Mouse (Mus musculus): ENCODE data around the gene Esx1. TPM values are rescaled to one million over a fixed set of nuclear protein-coding genes. Genes with fewer than 3 reads are reported as not detected.

Gene Esx1
- polyA plus RNA-seq, 1 experiment: not detected

DNA sequence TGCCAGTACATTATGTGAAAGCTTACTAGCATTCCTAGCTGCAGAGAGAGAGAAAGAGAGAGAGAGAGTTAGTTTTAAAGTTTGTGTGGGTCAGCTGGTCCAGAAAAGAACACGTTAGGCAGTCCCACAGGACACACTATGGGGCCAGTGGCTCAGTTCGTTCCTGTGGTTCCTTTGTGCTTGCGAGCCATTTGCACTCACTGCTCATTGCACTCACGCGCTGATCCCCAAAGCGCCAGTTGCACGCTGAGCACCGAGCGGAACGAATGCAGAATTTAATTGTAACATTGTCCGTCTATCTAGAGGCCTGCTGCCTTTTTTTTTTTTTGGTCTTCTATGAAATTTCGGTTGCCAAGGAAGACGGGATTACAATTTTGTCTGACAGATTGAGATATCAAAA lies 15.4 kb downstream of the Esx1 start:
- Histone ChIP-seq H3ac (ENCODE audit: control insufficient read depth, insufficient read length) (no peak overlapping the region), H3K4me2 (ENCODE audit: low read depth) (no peak overlapping the region), H3K79me2 (ENCODE audit: control insufficient read depth, insufficient read depth) (no peaks in the 10 kb centered on the region), H3K36me3 (ENCODE audit: control insufficient read depth, insufficient read depth) (no peaks in the 10 kb centered on the region), H3K4me3 (no peak overlapping the region), H3K27me3 (ENCODE audit: control insufficient read depth, insufficient read depth, insufficient read length) (peaks cover 17% of the 10 kb centered on the region)
- TF ChIP-seq TCF12 (IDR thresholded peaks at IDR 0.05; ENCODE audit: insufficient read depth, poor library complexity, severe bottlenecking): no peak
- TF ChIP-seq REST (IDR thresholded peaks at IDR 0.05; ENCODE audit: insufficient read depth, insufficient read length): no peak
- TF ChIP-seq MYOD1 (IDR thresholded peaks at IDR 0.05; ENCODE audit: control insufficient read depth in 1 of 3, insufficient read length in 2 of 3, low read depth in 2 of 3): no peak
- TF ChIP-seq MAX (IDR thresholded peaks at IDR 0.05; ENCODE audit: low read depth): no peak
- no peak for TF ChIP-seq SRF (IDR thresholded peaks at IDR 0.05; ENCODE audit: control insufficient read depth, insufficient read length, low read depth)
- TF ChIP-seq E2F4 (IDR thresholded peaks at IDR 0.05; ENCODE audit: insufficient read depth): no peak
- TF ChIP-seq POLR2AphosphoS2 (IDR thresholded peaks at IDR 0.05; ENCODE audit: insufficient read length, low read depth): no peak
- TF ChIP-seq TCF3 (IDR thresholded peaks at IDR 0.05; ENCODE audit: insufficient read length, low read depth): no peak
- TF ChIP-seq CEBPB (IDR thresholded peaks at IDR 0.05; ENCODE audit: insufficient read depth, poor library complexity, severe bottlenecking): no peak
- TF ChIP-seq POLR2A (IDR thresholded peaks at IDR 0.05; ENCODE audit: insufficient read length, low read depth): no peak
- TF ChIP-seq USF1 (IDR thresholded peaks at IDR 0.05; ENCODE audit: low read depth): no peak
- no peak for TF ChIP-seq MYOG (IDR thresholded peaks at IDR 0.05; ENCODE audit: control insufficient read depth in 1 of 3, insufficient read depth in 1 of 3, insufficient read length in 2 of 3, low read depth in 2 of 3)

DNA sequence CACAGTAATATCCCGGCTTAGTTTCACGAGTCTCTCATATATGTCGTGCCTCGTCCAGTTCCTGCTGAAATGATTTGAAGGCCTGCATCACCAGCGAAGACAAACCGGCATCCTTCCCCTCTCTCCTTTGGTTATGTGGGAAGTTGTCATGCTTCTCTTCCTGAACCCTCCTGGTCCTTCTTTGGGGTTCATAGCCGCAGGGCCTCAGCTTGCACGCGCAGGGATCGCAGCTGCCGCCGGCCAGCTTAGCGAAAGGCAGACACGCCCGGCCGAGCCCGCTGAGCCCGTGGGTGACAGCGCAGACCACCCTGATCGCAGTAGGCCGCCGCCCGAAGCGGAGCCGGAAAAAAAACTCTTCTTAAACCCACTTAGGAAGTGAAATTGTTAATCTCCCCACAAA lies 17.4 kb downstream of the Esx1 start:
- Histone ChIP-seq H3ac (ENCODE audit: control insufficient read depth, insufficient read length) (no peak overlapping the region), H3K36me3 (ENCODE audit: control insufficient read depth, insufficient read depth) (no peaks in the 10 kb centered on the region), H3K27me3 (ENCODE audit: control insufficient read depth, insufficient read depth, insufficient read length) (peaks cover 17% of the 10 kb centered on the region), H3K4me2 (ENCODE audit: low read depth) (no peak overlapping the region), H3K79me2 (ENCODE audit: control insufficient read depth, insufficient read depth) (no peaks in the 10 kb centered on the region), H3K4me3 (no peak overlapping the region)
- no peak for TF ChIP-seq TCF3 (IDR thresholded peaks at IDR 0.05; ENCODE audit: insufficient read length, low read depth)
- no peak for TF ChIP-seq TCF12 (IDR thresholded peaks at IDR 0.05; ENCODE audit: insufficient read depth, poor library complexity, severe bottlenecking)
- no peak for TF ChIP-seq POLR2AphosphoS2 (IDR thresholded peaks at IDR 0.05; ENCODE audit: insufficient read length, low read depth)
- TF ChIP-seq CEBPB (IDR thresholded peaks at IDR 0.05; ENCODE audit: insufficient read depth, poor library complexity, severe bottlenecking): no peak
- TF ChIP-seq REST (IDR thresholded peaks at IDR 0.05; ENCODE audit: insufficient read depth, insufficient read length): no peak
- no peak for TF ChIP-seq MYOD1 (IDR thresholded peaks at IDR 0.05; ENCODE audit: control insufficient read depth in 1 of 3, insufficient read length in 2 of 3, low read depth in 2 of 3)
- no peak for TF ChIP-seq MYOG (IDR thresholded peaks at IDR 0.05; ENCODE audit: control insufficient read depth in 1 of 3, insufficient read depth in 1 of 3, insufficient read length in 2 of 3, low read depth in 2 of 3)
- no peak for TF ChIP-seq E2F4 (IDR thresholded peaks at IDR 0.05; ENCODE audit: insufficient read depth)
- TF ChIP-seq POLR2A (IDR thresholded peaks at IDR 0.05; ENCODE audit: insufficient read length, low read depth): no peak

Other genes with a start within 250 kb of the Esx1 start
- not detected for gene H2bfm, start 194.8 kb downstream of the Esx1 start, polyA plus RNA-seq (2012; fragmentation: generic; extraction: Trizol)
- gene Tmsb15b2, start 146.6 kb downstream of the Esx1 start, polyA plus RNA-seq (2012; fragmentation: generic; extraction: Trizol): not detected
- not detected for gene Tmsb15l, start 145.2 kb downstream of the Esx1 start, polyA plus RNA-seq (2012; fragmentation: generic; extraction: Trizol)
- gene Tmsb15b1, start 145.2 kb downstream of the Esx1 start, polyA plus RNA-seq (2012; fragmentation: generic; extraction: Trizol): not detected
- gene Zcchc18, start 128.9 kb downstream of the Esx1 start, polyA plus RNA-seq (2012; fragmentation: generic; extraction: Trizol): 0.01 TPM
- 1.1 TPM for gene Slc25a53, start 83.8 kb downstream of the Esx1 start, polyA plus RNA-seq (2012; fragmentation: generic; extraction: Trizol)
- gene Fam199x, start 72.5 kb downstream of the Esx1 start, polyA plus RNA-seq (2012; fragmentation: generic; extraction: Trizol): 0.44 TPM